In genomic region chr10:105531080-105531894, GRCm38 (mm10) we compare ENCODE assay signal across 28 mouse cellular contexts. TPM values are rescaled to one million over a fixed set of nuclear protein-coding genes. Genes with fewer than 3 reads are reported as not detected.
A peak's percentile ranks its signal among the peaks of the same experiment; 100 is the strongest.
DNase-seq lines count a peak whose midpoint lies in the region; ATAC-seq and TF ChIP-seq lines count a peak whose summit lies in the region.
"Had no signal": no experiment of that assay in that cellular context is flagged by ENCODE, and none has a peak within 500 bp of the region (broad histone marks: within the 10 kb centered on the region; RNA-seq: fewer than 3 reads in every experiment).

No protein-coding gene starts in this region.

- H3K36me3 ChIP-seq in forebrain, embryonic 11.5 days (ENCODE audit: control insufficient read depth, insufficient read depth, low read length), result no peaks in the 10 kb centered on the region
- no peaks in the 10 kb centered on the region for H3K36me3 ChIP-seq in forebrain, embryonic 10.5 days (replicated peaks)
- no peaks in the 10 kb centered on the region for H3K36me3 ChIP-seq in lung, postnatal 0 days (ENCODE audit: insufficient read depth, low read length)
- H3K36me3 ChIP-seq in intestine, postnatal 0 days (ENCODE audit: control insufficient read depth, insufficient read depth), result no peaks in the 10 kb centered on the region
- no peaks in the 10 kb centered on the region for H3K36me3 ChIP-seq in stomach, postnatal 0 days (ENCODE audit: control insufficient read depth, insufficient read depth, low read length)
- H3K36me3 ChIP-seq: embryonic facial prominence, embryonic 15.5 days; G1E; heart, embryonic 15.5 days; hindbrain, embryonic 15.5 days; limb, embryonic 10.5 days; liver, embryonic 15.5 days had no signal

- TF ChIP-seq EP300 in lung, postnatal 0 days (IDR thresholded peaks at IDR 0.05), result no peak
- no peak for TF ChIP-seq EP300 in stomach, postnatal 0 days (optimal IDR thresholded peaks at IDR 0.05)

- no peaks in the 10 kb centered on the region for H3K4me1 ChIP-seq in forebrain, embryonic 11.5 days (replicated peaks; ENCODE audit: control insufficient read depth, insufficient read depth, low read length)
- H3K4me1 ChIP-seq in forebrain, embryonic 10.5 days, result peaks cover 35% of the 10 kb centered on the region
- no peaks in the 10 kb centered on the region for H3K4me1 ChIP-seq in lung, postnatal 0 days (ENCODE audit: insufficient read depth, low read depth, low read length)
- peaks cover 9% of the 10 kb centered on the region for H3K4me1 ChIP-seq in intestine, postnatal 0 days (replicated peaks; ENCODE audit: control insufficient read depth, insufficient read depth, low read length)
- H3K4me1 ChIP-seq in stomach, postnatal 0 days (replicated peaks; ENCODE audit: control insufficient read depth, insufficient read depth), result no peaks in the 10 kb centered on the region
- H3K4me1 ChIP-seq: liver, embryonic 15.5 days had no signal

- no peak for TF ChIP-seq CTCF in lung, postnatal 0 days (IDR thresholded peaks at IDR 0.05)
- TF ChIP-seq CTCF in intestine, postnatal 0 days (IDR thresholded peaks at IDR 0.05; ENCODE audit: low read depth), result no peak
- no peak for TF ChIP-seq CTCF in stomach, postnatal 0 days (IDR thresholded peaks at IDR 0.05; ENCODE audit: low read depth)
- TF ChIP-seq CTCF in left cerebral cortex, adult 2 months (IDR thresholded peaks at IDR 0.05), result no peak

- H3K9ac ChIP-seq in forebrain, embryonic 11.5 days (ENCODE audit: low read length), result no peak overlapping the region
- H3K9ac ChIP-seq in lung, postnatal 0 days (replicated peaks; ENCODE audit: low read depth), result no peak overlapping the region
- no peak overlapping the region; the same call in 1 of the 2 replicates for H3K9ac ChIP-seq in intestine, postnatal 0 days (ENCODE audit: low read depth, low read length)
- no peak overlapping the region for H3K9ac ChIP-seq in stomach, postnatal 0 days (ENCODE audit: low read length)
- H3K9ac ChIP-seq: embryonic facial prominence, embryonic 15.5 days; heart, embryonic 15.5 days; hindbrain, embryonic 15.5 days; liver, embryonic 15.5 days had no signal

- H3K9me3 ChIP-seq in forebrain, embryonic 11.5 days (ENCODE audit: control insufficient read depth, low read length), result no peaks in the 10 kb centered on the region
- no peaks in the 10 kb centered on the region for H3K9me3 ChIP-seq in forebrain, embryonic 10.5 days
- no peaks in the 10 kb centered on the region for H3K9me3 ChIP-seq in lung, postnatal 0 days (ENCODE audit: low read length)
- H3K9me3 ChIP-seq in intestine, postnatal 0 days (ENCODE audit: control insufficient read depth), result no peaks in the 10 kb centered on the region
- H3K9me3 ChIP-seq in stomach, postnatal 0 days (ENCODE audit: control insufficient read depth, low read length), result no peaks in the 10 kb centered on the region
- H3K9me3 ChIP-seq: embryonic facial prominence, embryonic 15.5 days; G1E; heart, embryonic 15.5 days; hindbrain, embryonic 15.5 days; limb, embryonic 10.5 days; liver, embryonic 15.5 days had no signal

- 59% methylated on average over 9 of the region's 9 CpGs for WGBS in forebrain, embryonic 11.5 days
- WGBS in forebrain, embryonic 10.5 days, result 73% methylated on average over 9 of the region's 9 CpGs
- WGBS in lung, postnatal 0 days, result 66% methylated on average over 9 of the region's 9 CpGs
- WGBS in intestine, postnatal 0 days, result 48% methylated on average over 9 of the region's 9 CpGs
- 68% methylated on average over 9 of the region's 9 CpGs for WGBS in stomach, postnatal 0 days

- H3K4me2 ChIP-seq in forebrain, embryonic 11.5 days (ENCODE audit: low read depth, low read length, severe bottlenecking), result no peak overlapping the region
- H3K4me2 ChIP-seq in lung, postnatal 0 days (replicated peaks; ENCODE audit: low read depth, low read length), result no peak overlapping the region; the same call in 1 of the 2 replicates
- H3K4me2 ChIP-seq in intestine, postnatal 0 days (replicated peaks; ENCODE audit: low read depth), result peak overlapping the region; percentile 57
- no peak overlapping the region; the same call in 1 of the 2 replicates for H3K4me2 ChIP-seq in stomach, postnatal 0 days (replicated peaks; ENCODE audit: low read depth)
- H3K4me2 ChIP-seq: embryonic facial prominence, embryonic 15.5 days; heart, embryonic 15.5 days; hindbrain, embryonic 15.5 days; liver, embryonic 15.5 days; midbrain, embryonic 11.5 days had no signal

- no peak for DNase-seq in forebrain, embryonic 11.5 days (ENCODE audit: low spot score)
- DNase-seq in forebrain, embryonic 10.5 days (ENCODE audit: extremely low spot score, low spot score), result no peak
- DNase-seq in lung, postnatal 0 days (ENCODE audit: low spot score), result no peak
- DNase-seq in lung, postnatal 25 days (ENCODE audit: low spot score), result no peak
- no peak for DNase-seq in stomach, postnatal 0 days (ENCODE audit: low spot score)
- DNase-seq in left cerebral cortex, adult 2 months (ENCODE audit: extremely low spot score in 1 of 2, low spot score in 2 of 2), result no peak
- no peak for DNase-seq in adrenal gland, adult 2 months
- DNase-seq: cerebellum, adult 11 months; cerebellum, postnatal 14 days; embryo, embryonic 11 days; heart, adult 18-20 months; kidney, adult 8-10 months; kidney, postnatal 4 days; layer of hippocampus, postnatal 36 days; right cerebral cortex, adult 18-20 months; spleen, adult 18-20 months; thymus, postnatal 25 days had no signal

- no peak overlapping the region for H3K27ac ChIP-seq in forebrain, embryonic 11.5 days (ENCODE audit: low read depth, low read length)
- no peak overlapping the region for H3K27ac ChIP-seq in forebrain, embryonic 10.5 days
- H3K27ac ChIP-seq in lung, postnatal 0 days (ENCODE audit: low read length), result peak overlapping the region; percentile 38; the same call in 1 of the 2 replicates
- no peak overlapping the region for H3K27ac ChIP-seq in intestine, postnatal 0 days (ENCODE audit: low read depth, low read length)
- 0 out of 2 replicates have a peak overlapping the region, but pooled peaks have one; percentile 53 for H3K27ac ChIP-seq in stomach, postnatal 0 days (replicated peaks)
- H3K27ac ChIP-seq in left cerebral cortex, adult 2 months, result no peak overlapping the region
- H3K27ac ChIP-seq: embryonic facial prominence, embryonic 15.5 days; heart, embryonic 15.5 days; hindbrain, embryonic 15.5 days; limb, embryonic 10.5 days; liver, embryonic 15.5 days; macrophage had no signal

- ATAC-seq in forebrain, embryonic 11.5 days (replicated peaks; ENCODE audit: low FRiP score), result 0 out of 2 replicates have a peak, but pooled peaks have one; percentile 22
- ATAC-seq in lung, postnatal 0 days, result no peak
- peak; percentile 86 for ATAC-seq in intestine, postnatal 0 days
- ATAC-seq in stomach, postnatal 0 days (ENCODE audit: low FRiP score, low TSS enrichment), result peak; percentile 89
- ATAC-seq: CD4-positive, CD25-positive, alpha-beta regulatory T cell, adult 4 months had no signal

- intact Hi-C loops in left cerebral cortex, adult 2 months (cut with DNase I), result no loop called here

- no peak overlapping the region for H3K4me3 ChIP-seq in forebrain, embryonic 11.5 days (ENCODE audit: low read depth, low read length)
- H3K4me3 ChIP-seq in forebrain, embryonic 10.5 days, result no peak overlapping the region
- no peak overlapping the region for H3K4me3 ChIP-seq in lung, postnatal 0 days (ENCODE audit: low read depth, low read length)
- no peak overlapping the region for H3K4me3 ChIP-seq in intestine, postnatal 0 days (ENCODE audit: low read depth, low read length)
- no peak overlapping the region for H3K4me3 ChIP-seq in stomach, postnatal 0 days (ENCODE audit: low read depth, low read length)
- H3K4me3 ChIP-seq in left cerebral cortex, adult 2 months, result no peak overlapping the region
- H3K4me3 ChIP-seq: embryonic facial prominence, embryonic 15.5 days; heart, embryonic 15.5 days; hindbrain, embryonic 15.5 days; limb, embryonic 10.5 days; liver, embryonic 15.5 days had no signal

- H3K27me3 ChIP-seq in forebrain, embryonic 11.5 days (ENCODE audit: control insufficient read depth, insufficient read depth, low read length), result no peaks in the 10 kb centered on the region
- H3K27me3 ChIP-seq in forebrain, embryonic 10.5 days (ENCODE audit: poor library complexity, severe bottlenecking), result peaks cover 15% of the 10 kb centered on the region; the same call in 1 of the 2 replicates
- H3K27me3 ChIP-seq in lung, postnatal 0 days (replicated peaks; ENCODE audit: insufficient read depth, low read length), result no peaks in the 10 kb centered on the region
- H3K27me3 ChIP-seq in intestine, postnatal 0 days (replicated peaks; ENCODE audit: control insufficient read depth, insufficient read depth, low read length), result no peaks in the 10 kb centered on the region
- H3K27me3 ChIP-seq in stomach, postnatal 0 days (ENCODE audit: control insufficient read depth, insufficient read depth, low read length), result no peaks in the 10 kb centered on the region
- H3K27me3 ChIP-seq: embryonic facial prominence, embryonic 15.5 days; heart, embryonic 15.5 days; hindbrain, embryonic 15.5 days; liver, embryonic 15.5 days had no signal

RNA-seq across cellular contexts. Expression of gene Tmtc2, which starts 43.0 kb away (rescaled TPM):
- polyA plus RNA-seq in forebrain, embryonic 11.5 days (2014; fragmentation: Nextera tagmentation; extraction: Ambion mirVana), result 3.9 and 4.0 TPM in 2 replicates
- 4.2 and 4.8 TPM in 2 replicates for polyA plus RNA-seq in forebrain, embryonic 10.5 days (2016; fragmentation: Nextera tagmentation; extraction: Ambion mirVana)
- polyA plus RNA-seq in lung, postnatal 0 days (2015; fragmentation: Nextera tagmentation; extraction: Ambion mirVana), result 7.2 and 10.2 TPM in 2 replicates
- polyA plus RNA-seq in intestine, postnatal 0 days (2015; fragmentation: Nextera tagmentation; extraction: Ambion mirVana), result 4.1 and 4.9 TPM in 2 replicates
- 5.7 and 5.8 TPM in 2 replicates for polyA plus RNA-seq in stomach, postnatal 0 days (2015; fragmentation: Nextera tagmentation; extraction: Ambion mirVana)
- total RNA-seq in left cerebral cortex, adult 2 months (2021), result 10 to 100 TPM; 11.5 to 12.7 TPM
- total RNA-seq in adrenal gland, adult 2 months (2021), result 1 to 10 TPM; 3.3 to 7.4 TPM
- 0.31 and 0.85 TPM in 2 replicates for polyA plus RNA-seq in adrenal gland, adult 2 months (2012; rRNA removed)
- total RNA-seq: neutrophil, adult 5-6 weeks had no signal

Comparison
In these comparisons a context has a peak if more than half of its experiments do, and no peak if none do; other contexts are left out.
1. H3K27ac ChIP-seq: peak in lung, postnatal 0 days (single experiment) and stomach, postnatal 0 days (single experiment); none in forebrain, embryonic 11.5 days (single experiment), forebrain, embryonic 10.5 days (single experiment), intestine, postnatal 0 days (single experiment) and left cerebral cortex, adult 2 months (single experiment).